8 mouse cellular contexts compared by ENCODE assay signal in the genomic region with DNA sequence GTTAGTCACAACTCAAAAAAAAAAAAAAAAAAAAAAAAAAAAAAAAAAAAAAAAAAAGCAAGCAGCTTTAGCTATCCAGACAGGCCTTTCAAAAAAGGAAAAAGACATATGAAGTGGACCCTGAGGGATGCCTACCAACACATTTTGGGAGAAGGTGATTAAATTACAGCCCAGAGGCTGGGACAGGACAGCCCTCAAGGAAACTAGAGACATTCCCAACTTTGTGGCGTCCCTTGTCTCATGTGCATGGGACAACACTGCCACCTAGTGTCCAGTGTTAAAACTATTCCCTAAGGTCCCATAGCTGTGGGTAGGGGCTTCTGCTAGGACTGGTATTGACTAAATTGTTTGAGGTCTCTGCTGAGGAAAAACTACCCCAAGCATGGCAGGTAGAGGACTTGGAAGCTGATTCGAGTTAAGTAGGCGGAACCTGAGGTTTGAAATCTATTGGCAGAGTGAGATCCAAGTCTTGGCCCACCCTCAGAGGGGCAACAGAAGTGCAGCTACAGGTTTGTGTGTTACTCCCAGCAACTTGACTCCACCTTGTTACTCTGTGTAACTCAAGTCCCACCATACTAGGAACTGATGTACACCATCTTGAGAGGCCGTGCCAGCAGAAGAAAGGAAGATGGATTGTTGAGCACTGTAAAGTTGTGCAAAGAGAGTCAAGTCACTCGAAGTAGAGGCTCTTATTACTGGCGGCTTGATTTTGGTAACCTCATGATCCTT. TPM values are rescaled to one million over a fixed set of nuclear protein-coding genes. Genes with fewer than 3 reads are reported as not detected.
DNase-seq lines count a peak whose midpoint lies in the region; ATAC-seq and TF ChIP-seq lines count a peak whose summit lies in the region.

No protein-coding gene starts in this region.

- no peaks in the 10 kb centered on the region for H3K4me1 ChIP-seq in neural tube, embryonic 15.5 days
- no peaks in the 10 kb centered on the region for H3K4me1 ChIP-seq in forebrain, embryonic 13.5 days
- no peaks in the 10 kb centered on the region for H3K4me1 ChIP-seq in hindbrain, embryonic 15.5 days (replicated peaks)
- peaks cover 7% of the 10 kb centered on the region; the same call in 1 of the 2 replicates for H3K4me1 ChIP-seq in midbrain, embryonic 10.5 days
- peaks cover 2% of the 10 kb centered on the region for H3K4me1 ChIP-seq in testis, adult 2 months (ENCODE audit: control insufficient read depth, insufficient read depth, low read length)

- no peaks in the 10 kb centered on the region for H3K9me3 ChIP-seq in neural tube, embryonic 15.5 days (replicated peaks)
- H3K9me3 ChIP-seq in forebrain, embryonic 13.5 days (replicated peaks): no peaks in the 10 kb centered on the region
- no peaks in the 10 kb centered on the region for H3K9me3 ChIP-seq in hindbrain, embryonic 15.5 days
- H3K9me3 ChIP-seq in midbrain, embryonic 10.5 days (replicated peaks): no peaks in the 10 kb centered on the region

- H3K27ac ChIP-seq in neural tube, embryonic 15.5 days (replicated peaks): no peak overlapping the region
- no peak overlapping the region for H3K27ac ChIP-seq in forebrain, embryonic 13.5 days
- H3K27ac ChIP-seq in hindbrain, embryonic 15.5 days (replicated peaks): no peak overlapping the region
- no peak overlapping the region for H3K27ac ChIP-seq in midbrain, embryonic 10.5 days (replicated peaks)
- no peak overlapping the region for H3K27ac ChIP-seq in testis, adult 2 months (ENCODE audit: control insufficient read depth, insufficient read depth, low read depth, low read length)

- H3K9ac ChIP-seq in neural tube, embryonic 15.5 days (replicated peaks): no peak overlapping the region
- no peak overlapping the region for H3K9ac ChIP-seq in forebrain, embryonic 13.5 days
- no peak overlapping the region for H3K9ac ChIP-seq in hindbrain, embryonic 15.5 days

- intact Hi-C loops in left cerebral cortex, postnatal 10 days (cut with DNase I): loop anchor here (2.0 to 5.0 kb wide), 2 partner anchors 241 to 281 kb away; no protein-coding TSS in a partner anchor

- no peak overlapping the region for H3K4me3 ChIP-seq in neural tube, embryonic 15.5 days (replicated peaks)
- H3K4me3 ChIP-seq in forebrain, embryonic 13.5 days: no peak overlapping the region
- no peak overlapping the region for H3K4me3 ChIP-seq in hindbrain, embryonic 15.5 days
- no peak overlapping the region for H3K4me3 ChIP-seq in midbrain, embryonic 10.5 days
- no peak overlapping the region for H3K4me3 ChIP-seq in testis, adult 2 months (ENCODE audit: control insufficient read depth, low read depth, low read length)

- TF ChIP-seq POLR2A in testis, adult 2 months (IDR thresholded peaks at IDR 0.05; ENCODE audit: control insufficient read depth, low read depth, low read length): no peak

- H3K36me3 ChIP-seq in neural tube, embryonic 15.5 days: no peaks in the 10 kb centered on the region
- no peaks in the 10 kb centered on the region for H3K36me3 ChIP-seq in forebrain, embryonic 13.5 days (ENCODE audit: poor library complexity, severe bottlenecking)
- H3K36me3 ChIP-seq in hindbrain, embryonic 15.5 days: no peaks in the 10 kb centered on the region
- H3K36me3 ChIP-seq in midbrain, embryonic 10.5 days: no peaks in the 10 kb centered on the region
- no peaks in the 10 kb centered on the region for H3K36me3 ChIP-seq in testis, adult 2 months (ENCODE audit: control insufficient read depth, insufficient read depth, low read length)

- TF ChIP-seq CTCF in testis, adult 2 months (IDR thresholded peaks at IDR 0.05; ENCODE audit: control insufficient read depth, insufficient read depth, insufficient replicate concordance, low read depth, low read length): peak; percentile 36; the same call in 1 of the 2 replicates

- WGBS in neural tube, embryonic 15.5 days: 50% methylated on average over 6 of the region's 6 CpGs
- 46% methylated on average over 6 of the region's 6 CpGs for WGBS in forebrain, embryonic 13.5 days
- 43% methylated on average over 6 of the region's 6 CpGs for whole genome bisulfite sequencing in hindbrain, embryonic 15.5 days
- WGBS in midbrain, embryonic 10.5 days: 42% methylated on average over 6 of the region's 6 CpGs

- no peak overlapping the region for H3K4me2 ChIP-seq in neural tube, embryonic 15.5 days
- H3K4me2 ChIP-seq in forebrain, embryonic 13.5 days: no peak overlapping the region
- no peak overlapping the region for H3K4me2 ChIP-seq in hindbrain, embryonic 15.5 days

- DNase-seq in neural tube, embryonic 10.5 days (ENCODE audit: extremely low spot score, low spot score): peak; percentile 71
- DNase-seq in left cerebral cortex, postnatal 10 days (ENCODE audit: extremely low spot score in 1 of 2, low spot score in 2 of 2): peak; percentile 51 to 63
- DNase-seq in midbrain, embryonic 10.5 days (ENCODE audit: low spot score): peak; percentile 64

- no peaks in the 10 kb centered on the region; the same call in 1 of the 2 replicates for H3K27me3 ChIP-seq in neural tube, embryonic 15.5 days (replicated peaks)
- no peaks in the 10 kb centered on the region for H3K27me3 ChIP-seq in forebrain, embryonic 13.5 days
- H3K27me3 ChIP-seq in hindbrain, embryonic 15.5 days: no peaks in the 10 kb centered on the region
- 0 out of 2 replicates have a peak, but pooled peaks cover 6% of the 10 kb centered on the region for H3K27me3 ChIP-seq in midbrain, embryonic 10.5 days (ENCODE audit: low read depth, poor library complexity, severe bottlenecking)
- H3K27me3 ChIP-seq in testis, adult 2 months (ENCODE audit: control insufficient read depth, insufficient read depth, low read length): no peaks in the 10 kb centered on the region

- no peak for ATAC-seq in neural tube, embryonic 15.5 days (ENCODE audit: low FRiP score)
- peak; percentile 60; the same call in 1 of the 2 replicates for ATAC-seq in cerebellum, adult (ENCODE audit: insufficient number of reproducible peaks, low FRiP score, low TSS enrichment)
- peak; percentile 86 for ATAC-seq in forebrain, embryonic 13.5 days
- ATAC-seq in hindbrain, embryonic 15.5 days (ENCODE audit: low FRiP score, low read depth): 0 out of 2 replicates have a peak, but pooled peaks have one; percentile 79

RNA-seq across cellular contexts. Expression of a gene that starts 26.6 kb away (rescaled TPM):
- 0.49 and 0.55 TPM in 2 replicates for polyA plus RNA-seq in neural tube, embryonic 15.5 days (2015; fragmentation: Nextera tagmentation; extraction: Ambion mirVana)
- 1.4 and 2.2 TPM in 2 replicates for polyA plus RNA-seq in forebrain, embryonic 13.5 days (2015; fragmentation: Nextera tagmentation; extraction: Ambion mirVana)
- 0.53 and 0.83 TPM in 2 replicates for polyA plus RNA-seq in hindbrain, embryonic 15.5 days (2015; fragmentation: Nextera tagmentation; extraction: Ambion mirVana)
- 1 to 10 TPM; 3.9 to 4.9 TPM for total RNA-seq in left cerebral cortex, postnatal 10 days (2021)
- polyA plus RNA-seq in midbrain, embryonic 10.5 days (2016; fragmentation: Nextera tagmentation; extraction: Ambion mirVana): 1.1 and 1.6 TPM in 2 replicates
- polyA plus RNA-seq in testis, adult 2 months (2012; rRNA removed): 0.23 and 0.28 TPM in 2 replicates
